Mouse (Mus musculus): ENCODE measurements at regions not wholly inside any gene's neighbourhood (a gene's known extent, or its start where the extent isn't known, plus 50 kb on each side); places are given as distances from the start of the nearest gene placed in this dataset.

DNA sequence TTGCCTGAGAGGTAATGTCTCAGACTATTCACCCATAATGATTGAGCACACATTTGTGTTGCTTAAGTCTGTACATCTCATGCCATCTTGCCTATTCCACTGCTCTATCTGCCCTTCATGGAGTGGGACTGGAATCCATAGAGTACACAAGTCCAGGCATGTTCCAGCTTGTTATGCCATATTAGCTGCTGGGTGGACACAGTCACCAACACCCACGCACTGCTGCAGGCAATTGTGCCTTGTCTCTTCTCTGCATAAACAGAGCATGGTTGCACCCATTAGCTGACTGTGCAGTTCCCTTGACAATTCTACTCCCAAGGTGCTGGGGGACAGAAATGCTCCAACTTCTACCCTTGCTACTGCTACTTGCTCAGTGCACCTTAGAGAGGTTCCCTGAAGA, 143.3 kb upstream of the Nckap5 start:
- no peak for TF ChIP-seq CTCF (conservative IDR thresholded peaks at IDR 0.05; ENCODE audit: low read length)
- TF ChIP-seq NANOG (IDR thresholded peaks at IDR 0.05; ENCODE audit: borderline replicate concordance, low read length), result no peak
